Mouse (Mus musculus): ENCODE measurements around the gene Alk. TPM values are rescaled to one million over a fixed set of nuclear protein-coding genes. Genes with fewer than 3 reads are reported as not detected.

The Alk gene
- polyA plus RNA-seq, 1 experiment: not detected

DNA sequence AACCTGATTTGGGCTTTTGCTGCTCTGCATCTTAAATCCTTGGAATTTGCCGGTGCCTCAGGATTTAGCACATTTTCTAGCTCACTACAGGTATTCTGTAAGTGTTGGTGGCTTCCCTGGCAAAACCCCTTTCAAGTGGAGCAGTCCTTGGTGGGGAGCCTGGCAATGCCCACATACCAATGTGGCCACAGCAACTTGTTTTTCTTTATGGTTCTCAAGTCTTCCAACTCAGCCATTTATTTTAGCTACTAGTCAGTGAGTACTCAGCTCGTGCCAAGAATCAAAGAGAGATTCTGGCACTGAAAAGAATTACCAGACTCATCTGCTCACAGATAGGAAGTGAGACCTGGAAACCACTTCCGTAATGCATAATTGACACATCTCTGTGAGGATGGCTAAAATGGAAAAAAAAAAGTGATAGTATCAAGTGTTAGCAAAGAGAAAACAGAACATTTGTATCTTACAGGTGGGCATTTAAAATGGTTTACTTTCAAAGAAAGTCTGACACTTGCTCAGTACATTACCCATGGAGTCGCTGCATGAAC lies 614.2 kb downstream of the Alk start:
- DNase-seq (ENCODE audit: low read depth in 1 of 2, low spot score in 2 of 2): no peak
- no peak overlapping the region for H3K4me3 ChIP-seq (ENCODE audit: extremely low read depth, insufficient read depth, insufficient read length)
- WGBS: 52% methylated on average over 4 of the region's 4 CpGs
- TF ChIP-seq POLR2A (IDR thresholded peaks at IDR 0.05; ENCODE audit: low read depth, low read length) (no peak), CTCF (IDR thresholded peaks at IDR 0.05; ENCODE audit: extremely low read depth, insufficient read depth, insufficient read length, insufficient replicate concordance) (no peak)
- no peak overlapping the region for H3K27ac ChIP-seq (ENCODE audit: insufficient read depth, low read length)
- H3K4me1 ChIP-seq (ENCODE audit: control insufficient read depth, insufficient read depth, insufficient read length): no peaks in the 10 kb centered on the region; the same call in 1 of the 2 replicates
- H3K27me3 ChIP-seq (ENCODE audit: control insufficient read depth, insufficient read depth, low read length): no peaks in the 10 kb centered on the region
- no peaks in the 10 kb centered on the region for H3K36me3 ChIP-seq (ENCODE audit: control insufficient read depth, insufficient read depth, low read length)

DNA sequence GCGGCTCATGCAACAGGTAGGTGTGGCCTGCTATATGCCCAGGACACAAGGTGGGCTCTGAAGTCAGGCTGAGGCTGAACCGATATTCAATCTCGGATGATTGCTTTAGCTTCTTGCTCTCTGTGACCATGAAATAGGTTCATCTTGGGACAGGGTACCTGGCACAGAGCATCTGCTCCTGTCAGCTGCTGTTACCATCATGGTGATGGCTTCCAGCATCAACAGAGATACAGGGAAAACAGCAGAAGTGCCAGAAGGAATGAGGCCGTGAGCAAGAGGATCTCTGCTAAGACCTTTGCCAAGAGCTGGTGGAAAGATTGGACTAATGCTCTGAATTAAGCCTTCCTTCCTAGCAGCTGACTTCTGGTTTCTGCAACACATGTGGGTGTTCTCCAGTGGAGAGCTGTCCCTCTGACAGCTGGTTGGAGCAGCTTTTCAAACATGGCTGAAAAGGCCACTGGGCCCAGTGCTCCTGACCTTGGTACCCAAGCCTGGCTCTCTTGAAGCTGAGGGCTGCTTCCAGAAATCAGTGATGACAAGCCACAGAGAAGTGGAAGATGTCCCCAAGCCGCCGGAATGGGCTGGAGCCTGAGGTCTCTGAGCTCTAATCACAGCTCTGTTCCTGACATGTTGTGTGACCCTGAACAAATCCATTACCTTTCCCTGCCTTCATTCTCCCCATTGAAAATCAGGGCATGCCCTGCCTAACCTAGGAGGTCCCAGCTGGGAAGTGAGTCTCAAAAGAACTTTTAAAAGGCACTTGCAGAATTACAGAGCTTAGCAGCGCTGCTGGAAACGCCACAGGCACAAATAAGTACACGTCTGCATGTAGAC lies 615.5 kb downstream of the Alk start:
- Histone ChIP-seq H3K4me1 (ENCODE audit: control insufficient read depth, insufficient read depth, insufficient read length) (no peaks in the 10 kb centered on the region; the same call in 1 of the 2 replicates), H3K27ac (ENCODE audit: insufficient read depth, low read length) (no peak overlapping the region), H3K36me3 (ENCODE audit: control insufficient read depth, insufficient read depth, low read length) (no peaks in the 10 kb centered on the region), H3K27me3 (ENCODE audit: control insufficient read depth, insufficient read depth, low read length) (no peaks in the 10 kb centered on the region), H3K4me3 (ENCODE audit: extremely low read depth, insufficient read depth, insufficient read length) (no peak overlapping the region)
- WGBS: 91% methylated on average over 9 of the region's 9 CpGs
- no peak for DNase-seq (ENCODE audit: low read depth in 1 of 2, low spot score in 2 of 2)
- TF ChIP-seq CTCF (IDR thresholded peaks at IDR 0.05; ENCODE audit: extremely low read depth, insufficient read depth, insufficient read length, insufficient replicate concordance) (no peak), POLR2A (IDR thresholded peaks at IDR 0.05; ENCODE audit: low read depth, low read length) (no peak)

DNA sequence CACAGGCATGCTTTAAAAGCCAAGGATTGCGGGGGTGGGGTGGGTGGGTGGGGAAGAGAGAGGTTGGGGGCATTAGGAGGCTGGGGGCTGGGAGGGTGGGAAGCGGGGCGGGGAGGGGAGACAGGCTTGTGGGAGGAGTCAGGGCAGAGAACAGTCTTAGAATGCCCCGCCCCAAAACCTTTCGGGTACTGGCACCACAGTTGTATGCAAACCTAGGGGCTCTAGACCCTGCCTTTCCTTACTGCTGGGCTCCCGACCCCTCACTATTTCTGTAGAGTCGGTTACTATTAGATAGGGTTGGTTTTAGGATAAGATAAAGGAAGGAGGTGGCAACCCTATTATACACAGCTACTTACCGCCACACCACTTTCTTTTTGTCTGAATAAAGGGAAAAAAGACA lies 617.4 kb downstream of the Alk start:
- Histone ChIP-seq H3K27me3 (ENCODE audit: control insufficient read depth, insufficient read depth, low read length) (no peaks in the 10 kb centered on the region), H3K27ac (ENCODE audit: insufficient read depth, low read length) (no peak overlapping the region), H3K36me3 (ENCODE audit: control insufficient read depth, insufficient read depth, low read length) (no peaks in the 10 kb centered on the region), H3K4me1 (ENCODE audit: control insufficient read depth, insufficient read depth, insufficient read length) (no peaks in the 10 kb centered on the region; the same call in 1 of the 2 replicates), H3K4me3 (ENCODE audit: extremely low read depth, insufficient read depth, insufficient read length) (no peak overlapping the region)
- WGBS: 31% methylated on average over 8 of the region's 8 CpGs
- TF ChIP-seq CTCF (IDR thresholded peaks at IDR 0.05; ENCODE audit: extremely low read depth, insufficient read depth, insufficient read length, insufficient replicate concordance) (no peak), POLR2A (IDR thresholded peaks at IDR 0.05; ENCODE audit: low read depth, low read length) (no peak)
- no peak for DNase-seq (ENCODE audit: low read depth in 1 of 2, low spot score in 2 of 2)

DNA sequence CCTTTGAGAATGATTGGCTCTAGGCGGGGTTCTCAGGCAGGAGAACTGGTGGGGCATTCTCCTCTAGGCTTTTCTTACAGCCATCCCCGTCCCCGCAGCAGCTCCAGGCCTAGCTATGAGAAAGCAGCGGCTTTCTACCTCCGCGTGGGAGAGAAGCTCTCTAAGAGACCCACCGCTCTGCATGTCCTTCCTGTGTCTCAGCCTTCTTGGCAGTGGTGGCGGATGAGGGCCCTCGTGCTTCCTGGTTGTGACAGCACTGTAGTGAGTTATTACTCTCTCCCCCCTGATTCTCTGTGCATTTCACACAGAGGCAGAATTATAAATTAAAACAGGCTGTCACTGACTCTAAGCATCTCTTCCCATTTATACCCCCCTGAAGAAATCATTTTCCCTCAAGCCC lies 618.0 kb downstream of the Alk start:
- Histone ChIP-seq H3K27ac (ENCODE audit: insufficient read depth, low read length) (no peak overlapping the region), H3K4me1 (ENCODE audit: control insufficient read depth, insufficient read depth, insufficient read length) (no peaks in the 10 kb centered on the region; the same call in 1 of the 2 replicates), H3K27me3 (ENCODE audit: control insufficient read depth, insufficient read depth, low read length) (no peaks in the 10 kb centered on the region), H3K36me3 (ENCODE audit: control insufficient read depth, insufficient read depth, low read length) (no peaks in the 10 kb centered on the region), H3K4me3 (ENCODE audit: extremely low read depth, insufficient read depth, insufficient read length) (no peak overlapping the region)
- DNase-seq (ENCODE audit: low read depth in 1 of 2, low spot score in 2 of 2): no peak
- TF ChIP-seq CTCF (IDR thresholded peaks at IDR 0.05; ENCODE audit: extremely low read depth, insufficient read depth, insufficient read length, insufficient replicate concordance) (no peak), POLR2A (IDR thresholded peaks at IDR 0.05; ENCODE audit: low read depth, low read length) (no peak)
- WGBS: 10% methylated on average over 9 of the region's 9 CpGs

GRCm38 (mm10) chr17:71981177-71981576 lies 623.2 kb downstream of the Alk start:
- no peak for DNase-seq (ENCODE audit: low read depth in 1 of 2, low spot score in 2 of 2)
- Histone ChIP-seq H3K27me3 (ENCODE audit: control insufficient read depth, insufficient read depth, low read length) (no peaks in the 10 kb centered on the region), H3K36me3 (ENCODE audit: control insufficient read depth, insufficient read depth, low read length) (no peaks in the 10 kb centered on the region), H3K4me3 (ENCODE audit: extremely low read depth, insufficient read depth, insufficient read length) (no peak overlapping the region), H3K27ac (ENCODE audit: insufficient read depth, low read length) (no peak overlapping the region), H3K4me1 (ENCODE audit: control insufficient read depth, insufficient read depth, insufficient read length) (no peaks in the 10 kb centered on the region)
- WGBS: 86% methylated on average over 4 of the region's 4 CpGs
- TF ChIP-seq POLR2A (IDR thresholded peaks at IDR 0.05; ENCODE audit: low read depth, low read length) (no peak), CTCF (IDR thresholded peaks at IDR 0.05; ENCODE audit: extremely low read depth, insufficient read depth, insufficient read length, insufficient replicate concordance) (no peak)

- Histone ChIP-seq H3K27ac (ENCODE audit: insufficient read depth, low read length) (no peak overlapping the region), H3K27me3 (ENCODE audit: control insufficient read depth, insufficient read depth, low read length) (no peaks in the 10 kb centered on the region), H3K4me1 (ENCODE audit: control insufficient read depth, insufficient read depth, insufficient read length) (no peaks in the 10 kb centered on the region), H3K36me3 (ENCODE audit: control insufficient read depth, insufficient read depth, low read length) (no peaks in the 10 kb centered on the region), H3K4me3 (ENCODE audit: extremely low read depth, insufficient read depth, insufficient read length) (no peak overlapping the region)
- 72% methylated on average over 3 of the region's 3 CpGs for WGBS
- TF ChIP-seq CTCF (IDR thresholded peaks at IDR 0.05; ENCODE audit: extremely low read depth, insufficient read depth, insufficient read length, insufficient replicate concordance) (no peak), POLR2A (IDR thresholded peaks at IDR 0.05; ENCODE audit: low read depth, low read length) (no peak)
- DNase-seq (ENCODE audit: low read depth in 1 of 2, low spot score in 2 of 2): no peak
Measured at GRCm38 (mm10) chr17:71980518-71981145, 623.8 kb downstream of the Alk start.
